ENCODE assay signal across 8 mouse cellular contexts in the genomic region with DNA sequence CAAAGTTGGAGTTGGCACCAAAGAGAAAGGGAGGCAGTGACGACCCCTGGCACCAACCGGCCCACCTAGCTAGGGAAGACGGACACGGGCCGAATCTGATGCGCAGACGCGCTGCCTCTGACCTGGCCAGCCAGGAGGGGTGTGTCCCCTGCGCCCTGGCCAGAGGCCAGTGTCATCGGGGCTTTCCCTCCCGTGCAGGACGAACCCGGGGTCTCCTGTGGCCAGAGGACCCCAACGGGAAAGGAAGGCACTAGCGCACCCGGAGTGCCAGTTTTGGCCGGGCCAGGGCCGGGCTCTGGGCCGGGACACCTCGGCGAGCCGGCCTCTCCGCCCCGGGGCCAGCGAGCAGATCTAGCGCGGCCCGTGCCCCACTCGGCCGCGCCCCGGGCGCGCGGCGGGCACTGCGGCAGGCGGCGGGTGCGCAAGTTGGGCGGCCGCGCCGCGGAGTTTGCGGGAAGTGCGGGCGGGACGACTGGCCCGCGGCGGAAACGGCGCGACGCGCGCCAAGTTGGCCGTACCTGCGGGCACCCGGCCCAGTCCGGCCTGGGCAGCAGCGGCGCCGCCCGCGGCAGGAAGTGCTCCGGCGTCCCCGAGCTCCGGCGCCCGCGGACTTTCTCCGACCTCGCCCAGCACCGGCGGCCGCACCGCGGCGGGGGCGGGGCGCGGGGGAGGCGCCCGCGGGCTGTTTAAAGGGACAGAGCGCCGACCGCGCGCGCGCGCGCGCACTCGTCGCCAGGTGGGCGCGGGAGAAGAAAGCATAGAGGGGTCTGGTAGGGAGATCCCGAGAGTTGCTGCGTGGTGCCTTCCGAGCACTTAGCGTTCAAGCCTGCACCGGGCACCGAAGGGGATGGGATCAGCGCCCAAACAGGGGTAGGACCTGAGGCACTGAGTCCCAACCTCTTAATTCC. TPM values are rescaled to one million over a fixed set of nuclear protein-coding genes. Genes with fewer than 3 reads are reported as not detected.
A peak's percentile ranks its signal among the peaks of the same experiment; 100 is the strongest.
DNase-seq lines count a peak whose midpoint lies in the region; ATAC-seq and TF ChIP-seq lines count a peak whose summit lies in the region.

No protein-coding gene starts in this region.

- peak overlapping the region; percentile 25; the same call in 1 of the 2 replicates for H3K9ac ChIP-seq in CH12.LX (ENCODE audit: insufficient read depth, low read depth)
- H3K9ac ChIP-seq in embryonic facial prominence, embryonic 14.5 days (ENCODE audit: low read depth, low read length) = peak overlapping the region; percentile 79
- H3K9ac ChIP-seq in heart, embryonic 12.5 days = peak overlapping the region; percentile 85
- peak overlapping the region; percentile 71 for H3K9ac ChIP-seq in kidney, embryonic 15.5 days
- H3K9ac ChIP-seq in lung, postnatal 0 days (replicated peaks; ENCODE audit: low read depth) = peak overlapping the region; percentile 56

- no peaks in the 10 kb centered on the region for H3K79me2 ChIP-seq in CH12.LX (replicated peaks; ENCODE audit: control insufficient read depth, extremely low read depth, insufficient read depth, poor library complexity, severe bottlenecking)

- no peaks in the 10 kb centered on the region for H3K36me3 ChIP-seq in CH12.LX (replicated peaks in 1 of 2; ENCODE audit: control insufficient read depth in 1 of 2, insufficient read depth in 1 of 2, low read length in 1 of 2)
- no peaks in the 10 kb centered on the region for H3K36me3 ChIP-seq in embryonic facial prominence, embryonic 14.5 days (ENCODE audit: control insufficient read depth, insufficient read depth, low read length)
- no peaks in the 10 kb centered on the region for H3K36me3 ChIP-seq in heart, embryonic 12.5 days
- no peaks in the 10 kb centered on the region for H3K36me3 ChIP-seq in kidney, embryonic 15.5 days
- no peaks in the 10 kb centered on the region for H3K36me3 ChIP-seq in lung, postnatal 0 days (ENCODE audit: insufficient read depth, low read length)

- H3K9me3 ChIP-seq in CH12.LX (replicated peaks; ENCODE audit: low read length) = no peaks in the 10 kb centered on the region
- H3K9me3 ChIP-seq in embryonic facial prominence, embryonic 14.5 days (ENCODE audit: control insufficient read depth, low read length) = no peaks in the 10 kb centered on the region
- H3K9me3 ChIP-seq in heart, embryonic 12.5 days (replicated peaks) = no peaks in the 10 kb centered on the region
- H3K9me3 ChIP-seq in kidney, embryonic 15.5 days (replicated peaks) = no peaks in the 10 kb centered on the region
- H3K9me3 ChIP-seq in lung, postnatal 0 days (ENCODE audit: low read length) = no peaks in the 10 kb centered on the region

- no peak; the same call in 1 of the 2 replicates for TF ChIP-seq POLR2A in CH12.LX (IDR thresholded peaks at IDR 0.05; ENCODE audit: low read depth, low read length)

- TF ChIP-seq CTCF in CH12.LX (conservative IDR thresholded peaks at IDR 0.05 in 1 of 2, IDR thresholded peaks at IDR 0.05 in 1 of 2; ENCODE audit: low read depth in 2 of 2, low read length in 2 of 2) = no peak
- TF ChIP-seq CTCF in lung, postnatal 0 days (IDR thresholded peaks at IDR 0.05) = no peak

- WGBS in embryonic facial prominence, embryonic 14.5 days = 0% methylated on average over 23 of the region's 109 CpGs
- WGBS in heart, embryonic 12.5 days = 2% methylated on average over 107 of the region's 109 CpGs
- under 1% methylated on average over 90 of the region's 109 CpGs for WGBS in kidney, embryonic 15.5 days
- under 1% methylated on average over 63 of the region's 109 CpGs for WGBS in lung, postnatal 0 days

- no peak for TF ChIP-seq EP300 in CH12.LX (IDR thresholded peaks at IDR 0.05; ENCODE audit: low read length)
- no peak for TF ChIP-seq EP300 in lung, postnatal 0 days (IDR thresholded peaks at IDR 0.05)

- no peak for DNase-seq in CH12.LX (ENCODE audit: extremely low read depth)
- peak; percentile 85 for DNase-seq in adrenal gland, postnatal 10 days
- DNase-seq in embryonic facial prominence, embryonic 14.5 days (ENCODE audit: low spot score) = no peak
- DNase-seq in lung, postnatal 0 days (ENCODE audit: low spot score) = peak; percentile 54
- peak; percentile 78 for DNase-seq in ovary, postnatal 36 days (ENCODE audit: low spot score)

- in situ Hi-C loops in CH12.LX (cut with MboI; ENCODE audit: low pct_ligation_motif_present, low pct_unique_long_range_greater_than_20kb, low sequenced_read_pairs) = loop anchor here (5.0 kb wide), 1 partner anchor 60 kb away; no protein-coding TSS in a partner anchor

- H3K27ac ChIP-seq in CH12.LX (ENCODE audit: insufficient read depth, low read depth) = no peak overlapping the region
- no peak overlapping the region for H3K27ac ChIP-seq in embryonic facial prominence, embryonic 14.5 days (replicated peaks; ENCODE audit: low read depth, low read length)
- H3K27ac ChIP-seq in heart, embryonic 12.5 days (ENCODE audit: poor library complexity, severe bottlenecking) = no peak overlapping the region
- peak overlapping the region; percentile 41; the same call in 1 of the 2 replicates for H3K27ac ChIP-seq in kidney, embryonic 15.5 days
- peak overlapping the region; percentile 51 for H3K27ac ChIP-seq in lung, postnatal 0 days (ENCODE audit: low read length)

- peak overlapping the region; percentile 50 to 69 (median 61) for H3K4me3 ChIP-seq in CH12.LX (replicated peaks in 1 of 3; ENCODE audit: low read depth in 2 of 3, low read length in 2 of 3, poor library complexity in 1 of 3)
- peak overlapping the region; percentile 84 for H3K4me3 ChIP-seq in embryonic facial prominence, embryonic 14.5 days (ENCODE audit: low read depth, low read length)
- peak overlapping the region; percentile 71 for H3K4me3 ChIP-seq in heart, embryonic 12.5 days
- peak overlapping the region; percentile 82 for H3K4me3 ChIP-seq in kidney, embryonic 15.5 days (replicated peaks)
- H3K4me3 ChIP-seq in lung, postnatal 0 days (ENCODE audit: low read depth, low read length) = peak overlapping the region; percentile 74

- dilution Hi-C loops in CH12.LX (cut with MboI; ENCODE audit: extremely low pct_ligation_motif_present, extremely low pct_unique_long_range_greater_than_20kb, low sequenced_read_pairs) = no loop called here

- H3K4me2 ChIP-seq in CH12.LX (ENCODE audit: insufficient read depth, low read depth, poor library complexity, severe bottlenecking) = peak overlapping the region; percentile 65
- H3K4me2 ChIP-seq in embryonic facial prominence, embryonic 14.5 days (ENCODE audit: low read depth, low read length) = peak overlapping the region; percentile 83
- peak overlapping the region; percentile 95 for H3K4me2 ChIP-seq in heart, embryonic 12.5 days
- H3K4me2 ChIP-seq in kidney, embryonic 15.5 days = peak overlapping the region; percentile 99
- peak overlapping the region; percentile 95 for H3K4me2 ChIP-seq in lung, postnatal 0 days (replicated peaks; ENCODE audit: low read depth, low read length)

- no peak for TF ChIP-seq RAD21 in CH12.LX (IDR thresholded peaks at IDR 0.05; ENCODE audit: low read depth, low read length)

- peak; percentile 44; the same call in 1 of the 2 replicates for ATAC-seq in embryonic facial prominence, embryonic 14.5 days (ENCODE audit: low read depth)
- ATAC-seq in heart, embryonic 12.5 days (ENCODE audit: insufficient number of reproducible peaks, low FRiP score) = peak; percentile 64
- peak; percentile 77 for ATAC-seq in kidney, embryonic 15.5 days (replicated peaks; ENCODE audit: low FRiP score)
- ATAC-seq in lung, postnatal 0 days = peak; percentile 75
- no peak for ATAC-seq in megakaryocyte-erythroid progenitor cell, adult 5-6 weeks (replicated peaks; ENCODE audit: low FRiP score, low TSS enrichment, poor library complexity, severe bottlenecking)

- H3K27me3 ChIP-seq in CH12.LX (replicated peaks) = peaks cover 24% of the 10 kb centered on the region
- peaks cover 17% of the 10 kb centered on the region for H3K27me3 ChIP-seq in embryonic facial prominence, embryonic 14.5 days (replicated peaks; ENCODE audit: control insufficient read depth, insufficient read depth, low read length)
- H3K27me3 ChIP-seq in heart, embryonic 12.5 days (replicated peaks) = peaks cover 23% of the 10 kb centered on the region
- peaks cover 21% of the 10 kb centered on the region for H3K27me3 ChIP-seq in kidney, embryonic 15.5 days
- H3K27me3 ChIP-seq in lung, postnatal 0 days (replicated peaks; ENCODE audit: insufficient read depth, low read length) = no peaks in the 10 kb centered on the region

- H3K4me1 ChIP-seq in CH12.LX (ENCODE audit: control insufficient read depth in 1 of 2, insufficient read depth in 2 of 2) = peaks cover 6 to 34% of the 10 kb centered on the region in 2 experiments
- peaks cover 24% of the 10 kb centered on the region; the same call in 1 of the 2 replicates for H3K4me1 ChIP-seq in embryonic facial prominence, embryonic 14.5 days (ENCODE audit: control insufficient read depth, insufficient read depth, low read length)
- H3K4me1 ChIP-seq in heart, embryonic 12.5 days (replicated peaks) = peaks cover 40% of the 10 kb centered on the region
- peaks cover 37% of the 10 kb centered on the region for H3K4me1 ChIP-seq in kidney, embryonic 15.5 days
- H3K4me1 ChIP-seq in lung, postnatal 0 days (ENCODE audit: insufficient read depth, low read depth, low read length) = peaks cover 16% of the 10 kb centered on the region

TF ChIP-seq in CH12.LX, 34 proteins besides CTCF, POLR2A, EP300 and RAD21 (continues in another document):
- TF ChIP-seq TCF12 (IDR thresholded peaks at IDR 0.05; ENCODE audit: low read depth, low read length) (no peak; the same call in 1 of the 2 replicates), MAFK (IDR thresholded peaks at IDR 0.05; ENCODE audit: insufficient replicate concordance, low read length) (no peak), ZMIZ1 (IDR thresholded peaks at IDR 0.05; ENCODE audit: low read depth, low read length) (no peak), CHD1 (IDR thresholded peaks at IDR 0.05; ENCODE audit: low read depth, low read length) (no peak), IRF4 (IDR thresholded peaks at IDR 0.05; ENCODE audit: low read depth, low read length) (no peak), ZNF384 (IDR thresholded peaks at IDR 0.05; ENCODE audit: low read depth, low read length) (no peak), MYC (IDR thresholded peaks at IDR 0.05; ENCODE audit: low read depth, low read length) (no peak), ELF1 (IDR thresholded peaks at IDR 0.05; ENCODE audit: low read depth, low read length) (peak; percentile 41; the same call in 1 of the 2 replicates), PAX5 (IDR thresholded peaks at IDR 0.05; ENCODE audit: low read length) (no peak)

RNA-seq across cellular contexts. Expression of a gene that starts 0.6 kb away (rescaled TPM):
- total RNA-seq in CH12.LX (2012; rRNA removed) (1.6 and 2.3 TPM in 2 replicates), CH12.LX (2014; rRNA removed) (0.59 and 0.88 TPM in 2 replicates)
- 1.1 TPM in 2 replicates for polyA plus RNA-seq in CH12.LX (2012; ENCODE audit: insufficient read length, low read depth)
- 10 to 100 TPM; 19.9 to 31.0 TPM for total RNA-seq in adrenal gland, postnatal 10 days (2021)
- 7.0 and 8.9 TPM in 2 replicates for polyA plus RNA-seq in embryonic facial prominence, embryonic 14.5 days (2014; fragmentation: Nextera tagmentation; extraction: Ambion mirVana)
- 6.5 and 6.6 TPM in 2 replicates for polyA plus RNA-seq in heart, embryonic 12.5 days (2016; fragmentation: Nextera tagmentation; extraction: Ambion mirVana)
- 8.7 and 10.5 TPM in 2 replicates for polyA plus RNA-seq in kidney, embryonic 15.5 days (2015; fragmentation: Nextera tagmentation; extraction: Ambion mirVana)
- 7.1 and 9.2 TPM in 2 replicates for polyA plus RNA-seq in lung, postnatal 0 days (2015; fragmentation: Nextera tagmentation; extraction: Ambion mirVana)
- 5.2 and 8.5 TPM in 2 replicates for total RNA-seq in megakaryocyte-erythroid progenitor cell, adult 5-6 weeks (2014; fragmentation: Nextera tagmentation)
- 3.8 and 3.9 TPM in 2 replicates for total RNA-seq in megakaryocyte-erythroid progenitor cell, adult 5-6 weeks (2017)

Comparison
In these comparisons a context has a peak if more than half of its experiments do, and no peak if none do; other contexts are left out.
1. DNase-seq: peak in adrenal gland, postnatal 10 days (single experiment), lung, postnatal 0 days (single experiment) and ovary, postnatal 36 days (single experiment); none in CH12.LX (single experiment) and embryonic facial prominence, embryonic 14.5 days (single experiment).
2. H3K27ac ChIP-seq: peak in kidney, embryonic 15.5 days (single experiment) and lung, postnatal 0 days (single experiment); none in CH12.LX (single experiment), embryonic facial prominence, embryonic 14.5 days (single experiment) and heart, embryonic 12.5 days (single experiment).
3. H3K9ac ChIP-seq: peak in every context shown above with its lines; median percentile 85 in heart, embryonic 12.5 days; 79 in embryonic facial prominence, embryonic 14.5 days; 71 in kidney, embryonic 15.5 days; 56 in lung, postnatal 0 days; 25 in CH12.LX.
4. Peak in every context shown above with its lines, with median percentiles within 50 percentile points of each other: H3K4me2 ChIP-seq and H3K4me3 ChIP-seq.